Comparison of ENCODE assay signal across 9 mouse cellular contexts in genomic region chr1:74885369-74886042, GRCm38 (mm10). TPM values are rescaled to one million over a fixed set of nuclear protein-coding genes. Genes with fewer than 3 reads are reported as not detected.
DNase-seq lines count a peak whose midpoint lies in the region; ATAC-seq and TF ChIP-seq lines count a peak whose summit lies in the region.
"Had no signal": no experiment of that assay in that cellular context is flagged by ENCODE, and none has a peak within 500 bp of the region (broad histone marks: within the 10 kb centered on the region; RNA-seq: fewer than 3 reads in every experiment).

Gene Fev, minus strand, starts transcription at chr1:74885419.

- no peak for ATAC-seq in heart, postnatal 0 days (ENCODE audit: insufficient read depth, low read depth)
- no peak for ATAC-seq in embryonic facial prominence, embryonic 13.5 days (ENCODE audit: insufficient number of reproducible peaks, insufficient read depth, low FRiP score, low TSS enrichment, low read depth)
- ATAC-seq in neural tube, embryonic 13.5 days (ENCODE audit: low read depth) = no peak
- no peak for ATAC-seq in granulocyte monocyte progenitor cell, adult 5-6 weeks (replicated peaks; ENCODE audit: poor library complexity, severe bottlenecking)

- peak within 1 kb of the TSS; percentile 38 for H3K4me3 ChIP-seq in heart, postnatal 0 days (ENCODE audit: low read depth, low read length)
- peak within 1 kb of the TSS; percentile 29 for H3K4me3 ChIP-seq in embryonic facial prominence, embryonic 13.5 days
- H3K4me3 ChIP-seq in limb, embryonic 10.5 days = peak within 1 kb of the TSS; percentile 43
- peak within 1 kb of the TSS; percentile 8 for H3K4me3 ChIP-seq in neural tube, embryonic 13.5 days

- no peak within 1 kb of the TSS for H3K27ac ChIP-seq in heart, postnatal 0 days (ENCODE audit: low read depth)
- H3K27ac ChIP-seq in embryonic facial prominence, embryonic 13.5 days = no peak within 1 kb of the TSS
- peak within 1 kb of the TSS; percentile 19; the same call in 1 of the 2 replicates for H3K27ac ChIP-seq in limb, embryonic 10.5 days
- H3K27ac ChIP-seq in neural tube, embryonic 13.5 days (replicated peaks) = no peak within 1 kb of the TSS

- TF ChIP-seq CTCF in heart, postnatal 0 days (IDR thresholded peaks at IDR 0.05; ENCODE audit: low read depth) = no peak

- no peak for TF ChIP-seq EP300 in heart, postnatal 0 days (IDR thresholded peaks at IDR 0.05; ENCODE audit: low read depth)

- under 1% methylated on average over 43 of the region's 43 CpGs for WGBS in heart, postnatal 0 days
- under 1% methylated on average over 42 of the region's 43 CpGs for WGBS in embryonic facial prominence, embryonic 13.5 days
- under 1% methylated on average over 43 of the region's 43 CpGs for WGBS in limb, embryonic 10.5 days
- under 1% methylated on average over 34 of the region's 43 CpGs for WGBS in neural tube, embryonic 13.5 days

- H3K9ac ChIP-seq in heart, postnatal 0 days (replicated peaks; ENCODE audit: low read depth, low read length) = no peak within 1 kb of the TSS
- no peak within 1 kb of the TSS for H3K9ac ChIP-seq in embryonic facial prominence, embryonic 13.5 days
- no peak within 1 kb of the TSS for H3K9ac ChIP-seq in neural tube, embryonic 13.5 days

- peaks cover 90% of the 10 kb centered on the region for H3K27me3 ChIP-seq in heart, postnatal 0 days (ENCODE audit: control insufficient read depth, insufficient read depth, low read length)
- H3K27me3 ChIP-seq in embryonic facial prominence, embryonic 13.5 days = peaks cover 99% of the 10 kb centered on the region
- peaks cover 99% of the 10 kb centered on the region for H3K27me3 ChIP-seq in limb, embryonic 10.5 days (ENCODE audit: low read depth, poor library complexity, severe bottlenecking)
- peaks cover 96% of the 10 kb centered on the region for H3K27me3 ChIP-seq in neural tube, embryonic 13.5 days

- DNase-seq in heart, postnatal 0 days (ENCODE audit: low spot score) = no peak
- no peak for DNase-seq in heart, adult 9 months (ENCODE audit: low spot score in 2 of 2)
- peak; percentile 56 for DNase-seq in limb, embryonic 10.5 days (ENCODE audit: low spot score)
- DNase-seq in adrenal gland, adult 18-20 months (ENCODE audit: low spot score in 2 of 2) = no peak
- no peak for DNase-seq in cerebellum, adult 18-20 months

- H3K9me3 ChIP-seq in heart, postnatal 0 days (replicated peaks; ENCODE audit: control insufficient read depth, low read length) = no peaks in the 10 kb centered on the region
- no peaks in the 10 kb centered on the region for H3K9me3 ChIP-seq in embryonic facial prominence, embryonic 13.5 days
- no peaks in the 10 kb centered on the region for H3K9me3 ChIP-seq in limb, embryonic 10.5 days (replicated peaks)
- no peaks in the 10 kb centered on the region for H3K9me3 ChIP-seq in neural tube, embryonic 13.5 days

- H3K4me1 ChIP-seq in heart, postnatal 0 days (ENCODE audit: control insufficient read depth, insufficient read depth) = peaks cover 6% of the 10 kb centered on the region; the same call in 1 of the 2 replicates
- H3K4me1 ChIP-seq in embryonic facial prominence, embryonic 13.5 days = peaks cover 28% of the 10 kb centered on the region
- H3K4me1 ChIP-seq in limb, embryonic 10.5 days = peaks cover 27% of the 10 kb centered on the region
- H3K4me1 ChIP-seq in neural tube, embryonic 13.5 days (replicated peaks) = peaks cover 34% of the 10 kb centered on the region

- no peaks in the 10 kb centered on the region for H3K36me3 ChIP-seq in heart, postnatal 0 days (replicated peaks; ENCODE audit: control insufficient read depth, insufficient read depth, low read length)
- H3K36me3 ChIP-seq in embryonic facial prominence, embryonic 13.5 days = no peaks in the 10 kb centered on the region
- H3K36me3 ChIP-seq in limb, embryonic 10.5 days = no peaks in the 10 kb centered on the region
- no peaks in the 10 kb centered on the region for H3K36me3 ChIP-seq in neural tube, embryonic 13.5 days

- peak within 1 kb of the TSS; percentile 54 for H3K4me2 ChIP-seq in heart, postnatal 0 days (ENCODE audit: low read depth, low read length)
- peak within 1 kb of the TSS; percentile 49 for H3K4me2 ChIP-seq in embryonic facial prominence, embryonic 13.5 days
- H3K4me2 ChIP-seq in neural tube, embryonic 13.5 days = peak within 1 kb of the TSS; percentile 43

RNA-seq across cellular contexts. Expression of gene Fev, which starts in this region (rescaled TPM):
- total RNA-seq in heart, postnatal 0 days (2014; rRNA removed; ENCODE audit: low replicate concordance) = not detected in 2 replicates
- 0.23 and 0.34 TPM in 2 replicates for polyA plus RNA-seq in heart, postnatal 0 days (2015; fragmentation: Nextera tagmentation; extraction: Ambion mirVana)
- not detected in 2 replicates for polyA plus RNA-seq in embryonic facial prominence, embryonic 13.5 days (2015; fragmentation: Nextera tagmentation; extraction: Ambion mirVana)
- polyA plus RNA-seq in limb, embryonic 10.5 days (2016; fragmentation: Nextera tagmentation; extraction: Ambion mirVana) = not detected in 2 replicates
- 0.26 TPM in 1 of 2 replicates, not detected in the other for polyA plus RNA-seq in neural tube, embryonic 13.5 days (2015; fragmentation: Nextera tagmentation; extraction: Ambion mirVana)
- total RNA-seq in adrenal gland, adult 18-20 months (2021) = 1 to 10 TPM in 1 of 2 experiments, under 1 TPM in 1; 0.96 to 1.2 TPM
- total RNA-seq in granulocyte monocyte progenitor cell, adult 5-6 weeks (2014; fragmentation: Nextera tagmentation) = not detected in 2 replicates
- not detected in 2 replicates for total RNA-seq in granulocyte monocyte progenitor cell, adult 5-6 weeks (2017)
- total RNA-seq: hematopoietic stem cell, adult 5-6 weeks had no signal

Comparison
In these comparisons a context has a peak if more than half of its experiments do, and no peak if none do; other contexts are left out.
1. Peak in DNase-seq, H3K4me3 ChIP-seq and H3K27ac ChIP-seq in limb, embryonic 10.5 days; RNA of the gene not detected or under 1 TPM.